Mouse (Mus musculus) heart, embryonic 14.5 days (tissue): ENCODE results near the gene Abraxas2. TPM values are rescaled to one million over a fixed set of nuclear protein-coding genes. Genes with fewer than 3 reads are reported as not detected.

Experiments
- ATAC-seq: fragments of 200-750 bp; cut with Nextera tagmentation; 2 replicates; pipeline ENCODE4 v1.8.0; 2017; ENCODE audit warnings: low read depth, moderate TSS enrichment; ENCODE audit not compliant: insufficient number of reproducible peaks, insufficient read depth, low FRiP score
- H3K27ac ChIP-seq, 2 experiments: fragments of 200-500 bp in 1 of 2; fragments of 300-500 bp in 1 of 2; sonication (generic) in 1 of 2; replicated peaks in 1 of 2; 2 replicates each; pipeline ENCODE4 v1.5.1; 2012 to 2014; ENCODE audit warnings: low read depth in 2 of 2, low read length in 2 of 2, control low read depth in 1 of 2, mild to moderate bottlenecking in 1 of 2, mixed read lengths in 1 of 2; ENCODE audit not compliant: control insufficient read depth in 1 of 2, insufficient read depth in 1 of 2
- H3K27me3 ChIP-seq: fragments of 300-500 bp; sonication (generic); 2 replicates; pipeline ENCODE4 v1.6.1; 2014; ENCODE audit warnings: mild to moderate bottlenecking, low read length, control low read depth; ENCODE audit not compliant: control insufficient read depth, insufficient read depth
- H3K36me3 ChIP-seq: fragments of 300-500 bp; sonication (generic); 2 replicates; pipeline ENCODE4 v1.6.1; 2014; ENCODE audit warnings: mild to moderate bottlenecking, control low read depth, low read length, mixed read lengths; ENCODE audit not compliant: control insufficient read depth, insufficient read depth
- H3K4me1 ChIP-seq, 2 experiments: fragments of 200-500 bp in 1 of 2; fragments of 300-500 bp in 1 of 2; sonication (generic) in 1 of 2; 2 replicates each; pipeline ENCODE4 v1.6.1; 2012 to 2014; ENCODE audit warnings: low read length in 2 of 2, control low read depth in 1 of 2, mixed read lengths in 1 of 2; ENCODE audit not compliant: control insufficient read depth in 2 of 2, insufficient read depth in 2 of 2
- H3K4me2 ChIP-seq: fragments of 300-500 bp; sonication (generic); 2 replicates; pipeline ENCODE4 v1.6.1; 2014; ENCODE audit warnings: mild to moderate bottlenecking, low read length
- H3K4me3 ChIP-seq, 2 experiments: fragments of 200-500 bp in 1 of 2; fragments of 300-500 bp in 1 of 2; sonication (generic) in 1 of 2; 2 replicates each; pipeline ENCODE4 v1.5.1; 2012 to 2014; ENCODE audit warnings: low read length in 2 of 2, mild to moderate bottlenecking in 2 of 2, control low read depth in 1 of 2, low read depth in 1 of 2, moderate library complexity in 1 of 2; ENCODE audit not compliant: control insufficient read depth in 1 of 2, insufficient read depth in 1 of 2
- H3K9ac ChIP-seq: fragments of 300-500 bp; sonication (generic); 2 replicates; pipeline ENCODE4 v1.6.1; 2014; ENCODE audit warnings: mild to moderate bottlenecking, low read length
- H3K9me3 ChIP-seq: fragments of 300-500 bp; sonication (generic); 2 replicates; pipeline ENCODE4 v1.6.1; 2016; ENCODE audit warnings: low read length, control low read depth; ENCODE audit not compliant: control insufficient read depth
- WGBS: fragments of 180-500 bp; shearing (Covaris S2); extraction: QIAGEN DNeasy Blood & Tissue Kit; methylation state at CpG from one replicate; pipeline ENCODE4 v1.1.7; 2014; 5-methylcytosine and 5-hydroxymethylcytosine counted together
- polyA plus RNA-seq: library from polyadenylated mRNA; unstranded; fragments of >200 nt; fragmentation: Nextera tagmentation; extraction: Ambion mirVana; gene quantifications from 2 replicates; pipeline ENCODE4 v1.2.1, GENCODE M21; 2014

Gene Abraxas2
- polyA plus RNA-seq, 1 experiment from 2014 or later, result 33.0 TPM

- Histone ChIP-seq H3K27ac (no peak overlapping the region), H3K4me2 (no peak overlapping the region), H3K9ac (no peak overlapping the region), H3K4me1 (peaks cover 4 to 6% of the 10 kb centered on the region in 2 experiments; a peak in 2 of 4 replicates), H3K36me3 (peaks cover 83% of the 10 kb centered on the region), H3K9me3 (no peaks in the 10 kb centered on the region), H3K4me3 (no peak overlapping the region), H3K27me3 (no peaks in the 10 kb centered on the region)
- no peak for ATAC-seq
- 70% methylated on average over 2 of the region's 2 CpGs for WGBS
Observed at GRCm38 (mm10) chr7:132882343-132882742, 23.3 kb downstream of the Abraxas2 start.

GRCm38 (mm10) chr7:132884031-132884430 lies 25.0 kb downstream of the Abraxas2 start:
- Histone ChIP-seq H3K36me3 (peaks cover 66% of the 10 kb centered on the region), H3K27ac (no peak overlapping the region)
- no peak for ATAC-seq

GRCm38 (mm10) chr7:132887019-132887804 lies 28.2 kb downstream of the Abraxas2 start:
- Histone ChIP-seq H3K36me3 (peaks cover 35% of the 10 kb centered on the region), H3K4me2 (no peak overlapping the region), H3K4me3 (no peak overlapping the region), H3K9ac (no peak overlapping the region), H3K27me3 (no peaks in the 10 kb centered on the region), H3K27ac (no peak overlapping the region; a peak in 1 of 4 replicates), H3K9me3 (no peaks in the 10 kb centered on the region), H3K4me1 (peaks cover 4 to 6% of the 10 kb centered on the region in 2 experiments; a peak in 2 of 4 replicates)
- 69% methylated on average over 7 of the region's 7 CpGs for WGBS
- ATAC-seq, result no peak

More at GRCm38 (mm10) chr7:132884031-132884430, 25.0 kb downstream of the Abraxas2 start:
- WGBS, result 93% methylated on average over 7 of the region's 7 CpGs
- Histone ChIP-seq H3K9me3 (no peaks in the 10 kb centered on the region), H3K4me3 (no peak overlapping the region), H3K27me3 (no peaks in the 10 kb centered on the region), H3K9ac (no peak overlapping the region), H3K4me1 (peaks cover 4 to 6% of the 10 kb centered on the region in 2 experiments; a peak in 2 of 4 replicates), H3K4me2 (no peak overlapping the region)

DNA sequence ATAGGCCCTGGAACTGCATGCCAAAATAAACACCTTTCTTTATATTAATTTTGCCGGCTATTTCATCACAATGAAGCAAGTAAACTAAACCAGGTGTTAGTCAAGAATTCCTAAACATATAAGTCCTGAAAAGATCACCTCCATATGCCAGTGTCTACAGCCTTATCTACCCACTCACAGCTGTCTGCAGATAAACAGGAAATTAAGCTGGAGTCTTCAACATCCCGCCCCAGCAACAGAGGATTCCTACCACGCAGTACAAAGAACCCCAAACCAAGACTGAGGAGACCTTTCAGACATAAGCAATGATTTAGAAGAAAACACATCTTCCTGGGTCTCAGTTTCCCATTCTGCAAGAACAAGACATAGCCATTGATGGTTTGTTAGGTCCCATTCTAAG lies 29.0 kb downstream of the Abraxas2 start:
- Histone ChIP-seq H3K9me3 (no peaks in the 10 kb centered on the region), H3K27ac (no peak overlapping the region), H3K4me3 (no peak overlapping the region), H3K27me3 (no peaks in the 10 kb centered on the region), H3K9ac (no peak overlapping the region), H3K4me2 (no peak overlapping the region), H3K36me3 (peaks cover 26% of the 10 kb centered on the region), H3K4me1 (peaks cover 4 to 6% of the 10 kb centered on the region in 2 experiments; a peak in 2 of 4 replicates)
- 51% methylated on average over 3 of the region's 3 CpGs for WGBS
- ATAC-seq, result no peak

- Histone ChIP-seq H3K4me1 (peaks cover 4 to 6% of the 10 kb centered on the region in 2 experiments; a peak in 2 of 4 replicates), H3K4me2 (no peak overlapping the region), H3K9ac (no peak overlapping the region), H3K9me3 (no peaks in the 10 kb centered on the region), H3K27ac (no peak overlapping the region), H3K27me3 (no peaks in the 10 kb centered on the region), H3K4me3 (no peak overlapping the region), H3K36me3 (peaks cover 20% of the 10 kb centered on the region)
- ATAC-seq, result no peak
- 62% methylated on average over 4 of the region's 4 CpGs for WGBS
Observed at GRCm38 (mm10) chr7:132888518-132889249, 29.7 kb downstream of the Abraxas2 start.

DNA sequence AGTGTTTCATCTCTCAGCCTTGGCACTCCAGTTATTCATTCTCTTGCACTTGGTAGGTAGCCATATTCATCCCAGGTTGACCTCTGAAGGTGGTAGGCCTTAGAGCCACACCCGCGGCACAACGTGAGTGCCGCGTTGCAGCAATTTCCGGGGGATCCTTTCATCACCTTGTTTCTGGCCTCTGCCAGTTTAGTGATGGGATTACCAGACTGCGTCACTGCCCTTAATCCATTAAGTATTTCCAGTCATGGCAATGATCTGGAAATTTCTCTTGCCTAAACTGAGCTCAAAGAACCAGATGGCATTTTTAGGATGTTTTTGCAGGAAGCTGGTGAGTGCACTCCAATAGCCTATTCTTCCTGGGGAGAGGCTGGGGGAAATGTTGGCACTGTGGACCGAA lies 30.7 kb downstream of the Abraxas2 start:
- no peak for ATAC-seq
- 93% methylated on average over 8 of the region's 8 CpGs for WGBS

DNA sequence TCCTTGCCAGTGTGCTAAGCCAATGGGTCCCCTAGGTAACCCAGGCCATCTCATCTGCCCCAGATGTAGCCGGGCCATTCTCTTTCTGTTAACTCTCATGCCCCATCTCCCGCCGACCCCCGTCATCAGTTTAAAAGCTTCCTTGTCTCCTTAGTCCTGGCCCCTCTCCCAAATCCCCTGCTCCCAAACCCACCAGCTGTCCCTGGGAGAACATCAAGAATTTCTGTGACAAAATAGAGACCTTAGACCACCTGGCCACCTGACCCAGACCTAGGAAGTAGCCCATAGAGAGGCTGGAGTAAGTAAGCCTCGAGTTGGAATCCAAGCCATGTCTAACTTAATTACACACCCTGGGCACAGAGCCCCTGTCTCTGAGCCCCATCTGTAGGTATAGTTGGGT lies 31.2 kb downstream of the Abraxas2 start:
- H3K36me3 ChIP-seq, result peaks cover 5% of the 10 kb centered on the region
- 87% methylated on average over 5 of the region's 5 CpGs for WGBS
- H3K9me3 ChIP-seq, result no peaks in the 10 kb centered on the region
- ATAC-seq, result no peak
- H3K9ac ChIP-seq, result no peak overlapping the region
- peaks cover 7 to 12% of the 10 kb centered on the region in 2 experiments for H3K4me1 ChIP-seq
- no peak overlapping the region for H3K4me2 ChIP-seq
- no peak overlapping the region for H3K4me3 ChIP-seq
- no peak overlapping the region for H3K27ac ChIP-seq
- H3K27me3 ChIP-seq, result no peaks in the 10 kb centered on the region

More for the DNA sequence above, 30.7 kb downstream of the Abraxas2 start:
- Histone ChIP-seq H3K4me2 (no peak overlapping the region), H3K27me3 (no peaks in the 10 kb centered on the region), H3K27ac (no peak overlapping the region), H3K4me1 (peaks cover 5 to 7% of the 10 kb centered on the region in 2 experiments; a peak in 3 of 4 replicates), H3K4me3 (no peak overlapping the region), H3K36me3 (peaks cover 10% of the 10 kb centered on the region), H3K9ac (no peak overlapping the region), H3K9me3 (no peaks in the 10 kb centered on the region)
